Mouse (Mus musculus) layer of hippocampus, adult 18-20 months (tissue): ENCODE measurements at regions not wholly inside any gene's neighbourhood (a gene's known extent, or its start where the extent isn't known, plus 50 kb on each side); places are given as distances from the start of the nearest gene placed in this dataset.

ENCODE experiments used
- microRNA-seq, 2 experiments: library from miRNA; unstranded; fragments of <30 nt; microRNA quantifications; one replicate each; pipeline ENCODE4 v1.2.0; 2021

Small RNA genes lying in the stretch of these regions (microRNA-seq; reads per million reads assigned to microRNA genes)
- gene Gm22234 (0 reads per million in 2 experiments), gene Gm25297 (0 reads per million in 2 experiments)
